Mouse (Mus musculus) embryo, embryonic 10.5 days (tissue): Measurements from ENCODE around the gene Dkc1.

Experiments used
- DNase-seq: peaks from one replicate; pipeline ENCODE4 v3.0.0-alpha.2; 2015; ENCODE audit warnings: low spot score

Gene Dkc1

GRCm38 (mm10) chrX:75095369-75096162 lies at the start of gene Dkc1:
Gene Dkc1, plus strand, starts transcription at chrX:75095854.
- DNase-seq: peak; percentile 90

GRCm38 (mm10) chrX:75045931-75046330 lies 49.7 kb upstream of the Dkc1 start:
- no peak for DNase-seq

DNA sequence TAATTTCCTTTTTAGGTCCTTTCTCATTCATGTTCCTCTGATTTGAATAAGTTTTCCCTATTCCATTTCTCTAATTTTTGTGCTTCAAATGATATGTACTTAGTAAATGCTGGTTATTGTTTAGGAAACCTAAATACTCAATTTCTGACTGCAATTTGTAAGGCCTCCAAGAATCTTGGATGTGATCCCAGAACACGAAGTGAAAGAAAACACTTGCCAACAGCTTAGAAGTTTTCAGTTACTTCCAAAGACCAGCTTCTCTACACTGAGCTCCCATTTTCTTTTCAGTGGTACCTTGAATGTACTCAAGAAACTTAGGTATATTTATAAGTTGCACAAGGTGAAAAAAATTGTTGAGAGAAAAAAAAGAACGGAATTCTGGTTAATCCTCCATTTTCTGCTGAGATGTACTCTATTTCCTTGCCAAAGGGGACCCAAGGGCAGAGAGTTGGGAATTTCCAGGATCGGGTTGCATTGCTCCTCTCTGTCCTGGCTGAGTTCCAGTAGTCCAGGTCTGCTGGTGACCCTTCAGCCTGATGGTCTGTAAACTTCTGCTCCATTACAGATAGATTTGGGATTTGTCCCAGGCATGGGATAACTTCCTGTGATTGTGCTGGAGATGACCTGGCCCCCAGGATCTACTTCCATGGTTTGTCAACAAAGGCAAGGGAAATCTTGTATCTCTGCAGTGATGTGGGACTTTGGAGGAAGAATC lies 48.6 kb upstream of the Dkc1 start:
- DNase-seq: no peak

GRCm38 (mm10) chrX:75056120-75056775 lies 39.4 kb upstream of the Dkc1 start:
- no peak for DNase-seq

DNA sequence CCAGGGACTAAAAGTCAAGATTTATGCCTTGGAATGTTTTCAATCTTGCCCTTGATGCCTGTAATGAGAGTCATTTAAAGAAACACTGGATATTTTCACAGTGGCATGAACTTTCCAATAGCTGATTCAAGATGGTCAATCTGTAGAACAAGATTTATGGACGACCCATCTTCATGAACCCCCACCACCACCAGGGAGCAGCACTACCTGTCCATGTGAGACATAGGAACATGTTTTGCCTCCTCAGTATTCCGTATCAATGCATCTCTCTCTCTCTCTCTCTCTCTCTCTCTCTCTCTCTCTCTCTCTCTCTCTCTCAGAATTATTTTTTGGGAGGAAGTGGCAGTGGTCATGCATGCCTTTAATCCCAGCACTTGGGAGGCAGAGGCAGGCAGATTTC lies 13.3 kb upstream of the Dkc1 start:
- peak; percentile 4 for DNase-seq

DNA sequence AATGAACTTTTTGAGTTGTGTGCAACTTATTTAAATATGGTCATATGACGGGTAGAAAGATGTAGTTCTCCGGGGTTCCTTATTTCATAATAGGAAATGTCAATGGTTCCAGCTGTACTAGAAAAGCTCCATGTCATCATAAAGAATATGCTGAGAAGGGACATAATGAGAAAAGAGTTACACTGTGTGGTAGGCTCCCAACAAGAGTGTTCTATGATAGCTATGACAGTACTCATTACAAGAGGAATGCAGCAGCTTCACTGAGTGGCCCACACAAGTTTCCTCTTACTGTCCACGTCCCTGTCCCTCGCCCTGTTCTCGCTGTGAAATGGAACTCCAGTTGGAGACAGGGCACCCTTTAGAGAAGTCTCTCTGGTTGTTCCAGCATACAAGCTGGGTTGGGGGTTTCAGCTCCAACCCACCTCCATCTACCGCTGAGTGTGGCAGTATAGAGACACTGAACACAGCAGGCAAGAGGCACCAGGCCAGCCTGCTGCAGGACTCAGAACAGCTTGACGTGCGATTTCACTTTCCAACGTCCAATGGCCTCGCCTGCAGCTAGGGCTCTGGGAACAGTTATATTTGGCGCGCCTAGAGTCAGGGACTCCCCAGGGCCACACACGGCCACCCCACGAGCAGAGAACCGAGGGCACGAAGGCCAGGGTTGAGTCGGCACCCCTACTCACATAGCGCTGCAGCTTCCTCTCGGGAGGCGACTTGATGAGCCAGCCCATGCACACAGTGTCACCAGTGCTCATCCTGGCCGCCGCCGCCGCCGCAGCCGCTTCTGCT lies 11.5 kb upstream of the Dkc1 start:
- DNase-seq: peak; percentile 22

DNA sequence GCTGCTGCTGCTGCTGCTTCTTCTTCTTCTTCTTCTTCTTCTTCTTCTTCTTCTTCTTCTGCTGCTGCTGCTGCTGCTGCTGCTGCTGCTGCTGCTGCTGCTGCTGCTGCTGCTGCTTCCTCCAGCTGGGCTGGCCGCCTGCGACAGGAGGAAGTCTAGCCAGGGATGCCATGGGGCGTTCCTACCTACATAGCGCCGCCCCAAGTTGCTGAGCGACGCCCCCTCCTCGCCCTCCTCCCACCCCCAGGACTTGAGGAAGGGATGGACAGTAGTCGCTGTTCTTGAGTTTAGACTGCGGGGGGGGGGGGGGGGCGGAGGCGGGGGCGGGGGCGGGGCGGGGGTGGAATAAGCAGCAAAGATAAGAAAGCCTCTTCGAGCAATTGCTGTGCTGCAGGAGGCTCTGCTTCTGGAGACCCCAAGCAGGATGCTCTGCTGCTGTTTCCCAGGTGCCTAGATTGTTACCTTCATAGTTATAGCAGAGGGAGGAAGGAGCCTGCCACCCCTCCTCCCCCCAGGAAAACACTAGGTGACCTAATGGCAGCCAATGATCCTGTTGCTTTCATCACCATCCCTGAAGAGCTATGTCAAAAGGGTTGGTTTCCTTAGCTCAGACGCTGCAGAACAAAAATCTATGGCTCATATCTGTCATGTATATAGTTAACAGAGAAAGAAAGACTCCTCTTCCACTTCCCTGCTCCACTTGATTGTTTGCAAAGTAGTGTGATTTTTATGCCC lies 10.7 kb upstream of the Dkc1 start, which contains the start of gene Gab3:
Gene Gab3 (minus strand): TSS at position 685 of the 735 bp plus-strand sequence.
- DNase-seq: peak; percentile 58

GRCm38 (mm10) chrX:75085654-75086053 lies 10.0 kb upstream of the Dkc1 start:
- no peak for DNase-seq

- peak; percentile 35 for DNase-seq
These were observed 613 bp downstream of the Dkc1 start for GRCm38 (mm10) chrX:75096163-75096770.

DNA sequence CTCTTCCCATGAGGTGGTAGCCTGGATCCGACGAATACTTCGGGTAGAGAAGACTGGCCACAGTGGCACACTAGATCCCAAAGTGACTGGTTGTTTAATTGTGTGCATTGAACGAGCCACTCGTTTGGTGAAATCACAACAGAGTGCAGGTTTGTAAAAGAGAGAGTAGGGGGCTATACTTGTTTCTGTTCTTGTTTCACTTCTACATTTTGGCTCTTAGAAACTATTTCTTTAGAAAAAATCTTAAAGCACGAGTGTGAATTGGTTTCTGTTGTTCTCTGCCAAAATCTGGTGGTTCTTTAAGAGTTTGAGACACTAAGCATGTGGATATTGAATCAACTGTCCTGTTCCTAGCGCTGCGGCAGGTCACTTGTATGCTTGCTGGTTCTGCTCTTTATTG lies 3.1 kb downstream of the Dkc1 start:
- DNase-seq: no peak

GRCm38 (mm10) chrX:75102293-75102692 lies 6.6 kb downstream of the Dkc1 start:
- no peak for DNase-seq

- no peak for DNase-seq
These were observed 19.9 kb downstream of the Dkc1 start for GRCm38 (mm10) chrX:75115550-75115949.

DNA sequence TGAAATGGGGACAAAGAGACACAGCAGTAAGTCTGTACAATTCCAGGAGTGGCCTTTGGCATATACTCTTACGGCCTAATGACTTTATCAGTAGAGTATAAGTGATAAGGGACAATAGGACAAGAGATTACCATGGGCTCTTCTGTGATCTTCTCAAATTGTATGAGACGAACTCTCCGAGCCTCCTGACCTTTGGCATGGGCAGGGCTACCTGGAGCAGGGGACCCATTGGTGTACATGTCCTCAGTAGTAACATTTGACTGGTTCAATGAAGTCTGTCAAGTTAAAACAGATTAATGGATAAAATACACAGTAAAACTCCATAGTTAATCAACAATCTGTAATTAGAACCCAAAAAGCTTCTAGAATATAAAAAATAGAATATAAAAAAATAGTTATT lies 30.0 kb downstream of the Dkc1 start:
- DNase-seq: no peak

DNA sequence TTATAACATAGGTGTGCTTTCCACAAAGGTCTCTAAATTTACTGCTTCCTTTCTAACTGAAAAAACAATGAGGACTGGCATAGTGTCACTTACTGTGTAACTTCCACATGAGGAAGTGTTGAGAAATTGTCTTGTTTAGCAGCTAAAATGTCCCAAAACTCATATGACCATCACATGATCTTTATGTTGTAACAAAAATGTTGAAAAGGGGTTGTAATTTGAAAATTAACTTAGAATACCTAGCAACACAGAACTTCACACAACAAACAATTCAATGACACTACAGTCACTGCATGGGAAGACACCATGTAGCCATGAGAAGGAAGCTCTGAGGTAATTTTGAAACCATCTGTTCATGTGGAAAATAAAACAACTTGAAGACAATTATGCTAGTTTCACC lies 31.2 kb downstream of the Dkc1 start:
- DNase-seq: no peak

DNA sequence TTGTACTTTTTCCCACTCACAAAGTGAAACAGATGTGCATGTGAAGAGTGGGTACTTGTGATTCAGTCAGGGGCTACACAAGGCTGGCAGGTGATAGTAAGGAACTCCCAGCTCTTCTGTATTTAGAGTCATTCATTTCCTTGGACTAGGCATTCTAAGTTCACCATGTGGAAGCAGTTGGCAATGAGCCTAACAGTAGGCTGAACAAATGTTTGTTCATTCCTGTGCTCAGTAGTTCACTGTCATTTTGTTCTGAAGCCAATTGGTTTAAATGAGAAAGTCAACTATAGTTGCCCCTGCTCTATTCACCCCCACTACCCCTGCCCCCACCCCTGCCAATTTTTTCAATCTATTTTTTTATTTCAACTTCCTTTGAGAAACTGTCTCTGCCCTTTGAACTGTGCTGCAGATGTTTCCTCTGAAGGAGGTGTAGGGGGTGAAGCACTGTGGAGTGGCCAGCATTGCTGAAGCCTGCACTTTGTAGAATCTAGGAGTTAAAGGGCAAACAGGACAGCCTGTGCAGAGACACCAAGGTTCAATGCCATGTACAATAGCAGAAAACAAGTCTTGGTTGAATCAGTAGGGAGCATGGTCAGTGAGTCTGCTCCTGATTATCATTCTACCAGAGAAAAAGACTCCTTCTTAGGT lies 32.8 kb downstream of the Dkc1 start:
- no peak for DNase-seq

DNA sequence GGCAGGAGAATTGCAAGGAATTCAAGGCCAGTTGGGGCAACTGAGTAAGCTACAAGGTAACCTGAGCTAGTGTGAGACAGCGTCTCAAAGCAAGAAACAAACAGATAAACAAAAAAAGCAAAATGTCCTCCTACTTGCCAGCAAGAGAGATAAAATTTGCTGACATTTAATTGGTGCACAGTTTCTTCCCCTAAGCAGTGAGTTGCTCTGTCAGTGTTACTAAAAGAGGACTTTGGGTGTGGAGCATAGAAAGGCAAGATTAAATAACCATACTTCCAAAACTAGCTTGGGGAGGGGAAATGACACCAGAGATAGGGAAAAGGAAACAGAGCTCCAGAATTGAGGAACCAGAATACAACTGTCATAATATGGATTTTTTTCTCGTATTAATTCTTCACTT lies 33.8 kb downstream of the Dkc1 start:
- DNase-seq: no peak

- DNase-seq: peak; percentile 91
These were observed 35.0 kb downstream of the Dkc1 start, which contains the start of gene Mpp1 for GRCm38 (mm10) chrX:75130467-75131160. Gene Mpp1, minus strand, starts transcription at chrX:75131016.

DNA sequence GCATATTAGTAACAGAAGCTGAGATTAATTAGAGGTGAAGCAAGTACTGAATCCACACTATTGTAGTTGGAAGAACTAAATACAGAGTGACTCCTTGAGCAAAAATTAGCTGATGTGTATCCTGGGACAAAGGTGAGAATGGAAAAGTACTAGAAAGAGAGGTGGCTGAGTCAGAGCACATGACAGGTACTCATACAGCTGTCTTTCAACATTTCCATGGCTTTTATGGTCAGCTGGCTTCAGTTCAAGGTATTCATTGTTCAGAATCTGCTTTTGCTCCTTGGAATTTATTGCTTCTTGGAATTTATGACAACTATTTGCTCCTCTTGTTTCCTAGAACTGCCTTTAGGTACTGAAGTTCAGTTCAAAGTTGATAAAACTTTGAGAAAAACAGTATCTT lies 41.3 kb downstream of the Dkc1 start:
- no peak for DNase-seq

GRCm38 (mm10) chrX:75137729-75138128 lies 42.1 kb downstream of the Dkc1 start:
- DNase-seq: no peak

GRCm38 (mm10) chrX:75138182-75138581 lies 42.5 kb downstream of the Dkc1 start:
- no peak for DNase-seq
